Mouse (Mus musculus) liver, postnatal 0 days (tissue): ENCODE results near the gene Dach1.

Experiments
- CTCF ChIP-seq: sonication (generic); IDR thresholded peaks from 2 replicates; pipeline ENCODE4 v1.5.1; 2016; ENCODE audit warnings: antibody characterized with exemption, low read depth
- EP300 ChIP-seq: IDR thresholded peaks from 2 replicates; pipeline ENCODE4 v1.6.1; 2016; ENCODE audit warnings: antibody characterized with exemption, low read depth, mild to moderate bottlenecking

DNA sequence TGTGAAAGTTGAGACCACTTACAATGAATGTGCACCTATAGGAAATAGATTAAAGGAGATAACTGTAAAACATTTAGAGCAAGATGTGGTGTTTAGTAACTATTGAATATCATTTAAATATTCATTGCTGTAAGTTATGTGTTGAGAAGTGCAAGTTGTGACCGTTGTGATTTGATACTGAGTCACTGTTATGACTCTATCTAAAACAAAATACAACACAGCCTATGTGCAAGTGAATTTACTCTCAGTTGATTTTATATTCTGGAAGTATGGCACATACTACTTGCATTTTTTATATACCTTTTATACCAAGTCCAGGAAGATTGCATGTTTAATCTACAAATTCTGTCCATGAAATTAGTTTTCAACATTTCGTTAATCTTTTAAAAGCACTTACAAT, 415.6 kb downstream of the Dach1 start:
- TF ChIP-seq EP300 (no peak), CTCF (no peak)
